Mouse (Mus musculus) gastrocnemius, postnatal 14 days (tissue): Measurements from ENCODE around the gene Gal3st2b. TPM values are rescaled to one million over a fixed set of nuclear protein-coding genes. Genes with fewer than 3 reads are reported as not detected.
"Not testable (repeated sequence)": the region's sequence is repeated elsewhere in the genome, so short reads cannot be mapped to it uniquely, and the experiment has no call there.

Source experiments
- DNase-seq: peaks from one replicate; pipeline ENCODE4 v3.0.0; 2021; ENCODE audit warnings: mixed read lengths
- intact Hi-C: fragments of 180-260 bp; cut with DNase I; formaldehyde crosslinking; loops from one replicate; pipeline ENCODE4 v1.15.1; 2025; ENCODE audit warnings: low total_unique reads
- long read RNA-seq, 2 experiments: library from polyadenylated mRNA; stranded (forward); transcript quantifications; one replicate each; pipeline ENCODE4 v2.0.0; 2021
- total RNA-seq, 2 experiments: library from RNA; stranded (reverse); gene quantifications; 2 replicates each; pipeline ENCODE4 v1.2.3; 2021

The Gal3st2b gene
- total RNA-seq = not detected
- long read RNA-seq, experiment 1 = 0 reads
- long read RNA-seq, experiment 2, partial matches to known transcripts = 0 of 1 reads
- long read RNA-seq, experiment 2, other reads (novel, unspliced or antisense) = 1 of 1 reads

DNA sequence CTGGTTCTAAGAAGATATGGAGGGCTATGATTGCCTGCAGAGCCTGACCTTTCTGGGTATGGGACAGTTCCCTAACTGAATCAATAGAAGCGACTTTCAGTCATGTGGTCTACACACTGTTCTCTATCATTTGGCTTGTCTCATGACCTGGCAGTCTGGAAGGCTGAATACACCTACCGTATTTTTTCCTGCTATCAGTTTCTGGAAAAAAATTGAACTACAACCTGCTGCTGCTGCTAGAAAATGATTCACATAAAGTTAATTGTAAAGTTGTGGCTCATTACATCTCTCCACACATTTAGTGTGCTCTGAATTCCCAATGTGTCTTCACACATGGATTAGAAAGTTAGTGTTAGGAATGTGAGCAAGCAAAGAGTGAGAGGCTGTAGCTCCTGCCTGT, at the start of gene Gal3st2b:
TSS of gene Gal3st2b (plus strand) at position 301 of the 400 bp plus-strand sequence.
- DNase-seq, intact Hi-C loops: not testable (repeated sequence)

DNA sequence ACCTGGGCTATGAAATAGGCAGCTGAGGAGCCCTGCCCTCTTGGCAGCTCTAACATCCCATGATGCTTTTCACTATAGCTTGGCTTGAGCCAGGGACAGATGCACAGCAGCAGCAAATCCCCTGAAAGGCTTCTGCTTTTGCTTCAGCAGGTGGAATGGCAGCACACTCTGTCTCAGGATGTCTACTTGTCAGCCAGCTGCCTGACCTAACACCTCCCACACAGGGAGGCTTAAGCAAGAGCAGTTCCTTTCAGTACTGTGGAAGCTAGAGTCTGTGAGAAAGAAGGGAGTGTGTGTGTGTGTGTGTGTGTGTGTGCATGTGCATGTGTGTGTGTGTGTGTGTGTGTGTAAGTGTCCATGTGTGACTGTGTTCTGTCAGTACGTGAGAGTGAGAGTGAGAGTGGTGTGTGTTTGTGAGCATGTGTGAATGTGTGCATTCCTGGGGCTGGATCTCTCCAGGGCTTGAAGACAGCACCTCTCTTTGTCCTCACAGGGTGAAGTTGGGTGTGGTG, 46.5 kb upstream of the Gal3st2b start:
- DNase-seq, intact Hi-C loops: not testable (repeated sequence)

GRCm38 (mm10) chr1:93874405-93874804, 43.7 kb upstream of the Gal3st2b start:
- DNase-seq, intact Hi-C loops: not testable (repeated sequence)

DNA sequence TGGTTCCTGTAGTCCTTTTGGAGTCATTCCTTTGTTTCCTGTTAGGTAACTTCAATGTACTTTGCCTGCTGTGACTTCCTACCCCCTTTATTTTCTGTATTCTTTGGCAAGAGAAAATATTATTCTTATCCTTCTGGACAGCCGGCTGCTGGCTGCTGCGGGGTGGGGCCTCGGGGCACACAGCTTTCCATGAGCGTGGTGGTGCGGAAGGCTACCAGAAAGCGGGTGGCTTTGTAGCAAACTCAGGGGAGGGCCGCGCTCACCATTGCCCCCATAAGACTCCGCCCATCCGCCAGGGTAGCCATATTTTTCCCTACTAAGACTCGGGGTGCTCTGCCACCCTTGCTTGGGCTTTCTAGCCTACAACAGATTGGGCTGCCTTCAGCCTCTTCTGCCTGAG, 36.3 kb upstream of the Gal3st2b start:
- DNase-seq = not testable (repeated sequence)

GRCm38 (mm10) chr1:93890936-93891335, 27.2 kb upstream of the Gal3st2b start:
- DNase-seq, intact Hi-C loops: not testable (repeated sequence)

More for the DNA sequence above, 36.3 kb upstream of the Gal3st2b start:
- intact Hi-C loops = not testable (repeated sequence)

DNA sequence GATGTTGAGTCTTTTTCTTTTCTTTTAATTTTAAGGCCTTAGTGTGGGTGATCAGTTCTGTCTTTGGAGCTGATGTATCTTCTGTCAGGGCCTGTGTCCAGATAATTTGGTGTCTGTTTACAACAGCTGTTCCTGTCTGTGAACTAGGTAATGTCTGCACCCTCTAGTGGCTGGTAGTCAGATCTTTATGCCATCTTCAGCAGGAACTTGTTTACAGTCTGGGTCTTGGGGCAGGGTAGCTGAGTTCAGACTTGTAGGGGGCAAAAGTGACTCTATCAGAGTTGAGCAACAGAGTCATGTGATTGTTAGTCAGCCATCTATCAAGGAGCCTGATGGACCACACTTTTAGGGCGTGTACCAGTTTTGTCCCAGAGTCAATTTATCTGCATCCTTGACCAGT, 20.7 kb upstream of the Gal3st2b start:
- DNase-seq, intact Hi-C loops: not testable (repeated sequence)

DNA sequence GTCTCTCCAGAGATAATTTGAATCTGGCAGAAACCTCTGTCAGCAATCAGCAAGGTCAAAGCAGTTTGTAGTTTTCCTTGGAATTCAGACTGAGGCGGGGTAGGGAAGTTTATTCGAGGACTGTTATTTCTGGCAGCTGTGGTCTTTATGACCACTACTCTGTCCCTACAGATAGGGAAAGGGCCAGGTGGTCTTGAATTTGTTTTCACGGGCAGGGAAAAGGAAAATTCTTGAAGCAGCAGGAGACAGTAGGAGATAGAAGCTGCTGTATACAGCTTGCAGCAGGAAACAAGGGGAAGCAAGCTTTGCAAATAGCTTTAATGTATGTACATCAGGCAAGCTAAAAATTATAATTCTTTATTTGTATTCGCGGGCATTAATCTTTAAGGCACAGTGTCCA, 16.8 kb upstream of the Gal3st2b start:
- DNase-seq, intact Hi-C loops: not testable (repeated sequence)

DNA sequence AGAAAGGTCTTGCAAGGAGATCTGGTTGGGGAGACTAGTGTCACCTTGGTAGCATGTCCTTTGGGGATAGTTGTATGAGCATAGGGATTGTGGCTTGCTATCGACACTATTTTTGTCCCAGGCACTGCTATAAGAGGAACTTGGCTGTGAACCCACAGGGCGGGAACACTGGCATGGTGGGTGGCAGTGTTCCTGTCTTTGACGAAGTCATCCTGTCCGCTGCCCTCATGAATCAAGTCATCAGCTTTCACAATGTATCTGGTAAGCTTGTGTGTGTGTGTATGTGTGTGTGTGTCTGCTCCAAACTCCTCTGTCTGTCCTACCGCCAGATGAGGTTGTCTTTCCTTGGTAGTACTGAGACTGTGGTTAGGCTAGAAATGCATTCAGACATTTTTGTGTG, 11.4 kb upstream of the Gal3st2b start:
- DNase-seq, intact Hi-C loops: not testable (repeated sequence)

- intact Hi-C loops, DNase-seq: not testable (repeated sequence)
Measured at GRCm38 (mm10) chr1:93908977-93909586, 9.0 kb upstream of the Gal3st2b start.

- intact Hi-C loops, DNase-seq: not testable (repeated sequence)
Measured at GRCm38 (mm10) chr1:93911877-93912276, 6.2 kb upstream of the Gal3st2b start.

- intact Hi-C loops, DNase-seq: not testable (repeated sequence)
Measured at GRCm38 (mm10) chr1:93917160-93917559, 951 bp upstream of the Gal3st2b start.

DNA sequence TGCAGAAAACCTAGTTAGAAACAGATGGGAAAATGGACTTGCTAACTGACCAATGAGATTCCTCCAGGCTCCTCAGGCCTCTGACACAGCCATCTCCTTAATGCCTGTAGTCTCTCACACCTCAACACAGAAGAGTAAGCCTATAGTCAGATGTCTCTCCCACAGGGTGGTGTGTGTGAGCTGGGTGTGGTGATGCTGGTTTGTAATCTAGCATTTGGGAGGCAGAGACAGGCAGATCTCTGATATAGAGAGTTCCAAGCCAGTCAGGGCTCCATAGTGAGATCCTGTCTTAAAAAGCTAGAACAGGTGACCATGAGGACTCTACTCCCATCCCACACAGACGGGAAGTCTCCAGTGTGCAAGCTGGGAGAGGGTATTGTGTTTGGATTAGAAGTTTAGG, 664 bp downstream of the Gal3st2b start:
- intact Hi-C loops, DNase-seq: not testable (repeated sequence)

- intact Hi-C loops, DNase-seq: not testable (repeated sequence)
Measured at GRCm38 (mm10) chr1:93919321-93919720, 1.2 kb downstream of the Gal3st2b start.

DNA sequence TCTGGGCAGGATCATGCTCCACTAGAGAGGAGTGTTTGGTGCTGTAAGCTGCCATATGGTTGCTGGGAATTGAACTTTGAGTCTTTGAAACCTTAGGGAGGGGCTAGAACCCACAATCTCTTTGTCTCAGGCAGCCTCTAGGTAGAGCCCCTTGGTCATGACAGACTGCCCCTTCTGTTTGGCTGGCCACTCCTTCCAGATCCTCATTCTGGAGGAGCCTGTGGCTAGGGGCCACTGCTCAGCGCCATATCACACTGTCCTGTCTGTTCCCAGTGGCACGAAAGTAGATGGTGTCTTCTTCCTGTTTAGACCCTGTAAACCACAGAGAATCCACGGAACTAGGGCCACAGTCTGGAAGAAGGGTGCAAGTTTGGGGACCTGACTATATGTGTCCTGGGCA, 4.5 kb downstream of the Gal3st2b start:
- intact Hi-C loops, DNase-seq: not testable (repeated sequence)

GRCm38 (mm10) chr1:93923098-93923497, 5.0 kb downstream of the Gal3st2b start:
- DNase-seq, intact Hi-C loops: not testable (repeated sequence)

GRCm38 (mm10) chr1:93935378-93935777, 17.3 kb downstream of the Gal3st2b start:
- DNase-seq, intact Hi-C loops: not testable (repeated sequence)

DNA sequence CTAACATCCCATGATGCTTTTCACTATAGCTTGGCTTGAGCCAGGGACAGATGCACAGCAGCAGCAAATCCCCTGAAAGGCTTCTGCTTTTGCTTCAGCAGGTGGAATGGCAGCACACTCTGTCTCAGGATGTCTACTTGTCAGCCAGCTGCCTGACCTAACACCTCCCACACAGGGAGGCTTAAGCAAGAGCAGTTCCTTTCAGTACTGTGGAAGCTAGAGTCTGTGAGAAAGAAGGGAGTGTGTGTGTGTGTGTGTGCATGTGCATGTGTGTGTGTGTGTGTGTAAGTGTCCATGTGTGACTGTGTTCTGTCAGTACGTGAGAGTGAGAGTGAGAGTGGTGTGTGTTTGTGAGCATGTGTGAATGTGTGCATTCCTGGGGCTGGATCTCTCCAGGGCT, 19.7 kb downstream of the Gal3st2b start:
- intact Hi-C loops, DNase-seq: not testable (repeated sequence)

GRCm38 (mm10) chr1:93938415-93938814, 20.3 kb downstream of the Gal3st2b start:
- intact Hi-C loops, DNase-seq: not testable (repeated sequence)

- DNase-seq, intact Hi-C loops: not testable (repeated sequence)
Measured at GRCm38 (mm10) chr1:93949087-93949486, 31.0 kb downstream of the Gal3st2b start.

- DNase-seq, intact Hi-C loops: not testable (repeated sequence)
Measured at GRCm38 (mm10) chr1:93966489-93966888, 48.4 kb downstream of the Gal3st2b start.

- DNase-seq, intact Hi-C loops: not testable (repeated sequence)
Measured at GRCm38 (mm10) chr1:93970380-93970779, 52.3 kb downstream of the Gal3st2b start.
